Comparison of ENCODE assay signal across 13 mouse cellular contexts in genomic region chr9:29315842-29316241, GRCm38 (mm10).
DNase-seq lines count a peak whose midpoint lies in the region; ATAC-seq lines count a peak whose summit lies in the region.
"Had no signal": no experiment of that assay in that cellular context is flagged by ENCODE, and none has a peak within 500 bp of the region (broad histone marks: within the 10 kb centered on the region; RNA-seq: fewer than 3 reads in every experiment).

No protein-coding gene starts in this region.

- H3K27me3 ChIP-seq in hindbrain, embryonic 11.5 days (ENCODE audit: control insufficient read depth, insufficient read depth, low read length), result no peaks in the 10 kb centered on the region
- no peaks in the 10 kb centered on the region for H3K27me3 ChIP-seq in midbrain, embryonic 16.5 days (ENCODE audit: control insufficient read depth, insufficient read depth, low read depth, low read length)

- no peak overlapping the region for H3K4me3 ChIP-seq in hindbrain, embryonic 11.5 days (ENCODE audit: low read depth, low read length)
- H3K4me3 ChIP-seq in midbrain, embryonic 16.5 days (ENCODE audit: low read depth, low read length), result no peak overlapping the region
- H3K4me3 ChIP-seq: gastrocnemius, adult 2 months had no signal

- no peaks in the 10 kb centered on the region for H3K36me3 ChIP-seq in hindbrain, embryonic 11.5 days (ENCODE audit: control insufficient read depth, insufficient read depth, low read length)
- no peaks in the 10 kb centered on the region for H3K36me3 ChIP-seq in midbrain, embryonic 16.5 days (ENCODE audit: control insufficient read depth, insufficient read depth, low read length)

- no peaks in the 10 kb centered on the region for H3K9me3 ChIP-seq in hindbrain, embryonic 11.5 days (ENCODE audit: control insufficient read depth, low read length)
- no peaks in the 10 kb centered on the region for H3K9me3 ChIP-seq in midbrain, embryonic 16.5 days (replicated peaks; ENCODE audit: control insufficient read depth, low read length, poor library complexity, severe bottlenecking)

- peak; percentile 39 for ATAC-seq in frontal cortex, adult (ENCODE audit: low TSS enrichment)
- ATAC-seq in hindbrain, embryonic 11.5 days (ENCODE audit: low FRiP score), result no peak
- ATAC-seq in midbrain, embryonic 16.5 days, result peak; percentile 61; the same call in 1 of the 2 replicates
- ATAC-seq: CD4-positive, CD25-positive, alpha-beta regulatory T cell, adult 4 months; intestine, embryonic 16.5 days had no signal

- H3K27ac ChIP-seq in hindbrain, embryonic 11.5 days (ENCODE audit: low read depth, low read length), result no peak overlapping the region
- peak overlapping the region; percentile 12 for H3K27ac ChIP-seq in midbrain, embryonic 16.5 days (ENCODE audit: low read length)
- H3K27ac ChIP-seq: gastrocnemius, adult 2 months had no signal

- no peak overlapping the region for H3K4me2 ChIP-seq in hindbrain, embryonic 11.5 days (replicated peaks; ENCODE audit: low read depth, low read length)
- no peak overlapping the region for H3K4me2 ChIP-seq in midbrain, embryonic 16.5 days (ENCODE audit: low read length)

- no peaks in the 10 kb centered on the region for H3K4me1 ChIP-seq in hindbrain, embryonic 11.5 days (replicated peaks; ENCODE audit: control insufficient read depth, insufficient read depth, low read length)
- peaks cover 48% of the 10 kb centered on the region for H3K4me1 ChIP-seq in midbrain, embryonic 16.5 days (ENCODE audit: control insufficient read depth, insufficient read depth, low read length)

- WGBS in hindbrain, embryonic 11.5 days, result 36% methylated on average over 8 of the region's 8 CpGs
- WGBS in midbrain, embryonic 16.5 days, result 25% methylated on average over 8 of the region's 8 CpGs

- no peak overlapping the region for H3K9ac ChIP-seq in hindbrain, embryonic 11.5 days (ENCODE audit: low read depth, low read length)
- peak overlapping the region; percentile 25; the same call in 1 of the 2 replicates for H3K9ac ChIP-seq in midbrain, embryonic 16.5 days (ENCODE audit: low read depth, low read length)

- DNase-seq in frontal cortex, postnatal 36 days (ENCODE audit: low spot score in 2 of 2), result no peak
- peak; percentile 52 for DNase-seq in cerebellum, adult 9-11 months
- DNase-seq in hindbrain, embryonic 11.5 days (ENCODE audit: low spot score), result peak; percentile 17
- DNase-seq in urinary bladder, adult 2 months (ENCODE audit: low spot score), result no peak
- DNase-seq in urinary bladder, adult 18-20 months (ENCODE audit: low spot score in 2 of 2), result no peak
- DNase-seq: adrenal gland, adult 8-10 months; gastrocnemius, adult 2 months; kidney, postnatal 4 days; thymus, postnatal 4 days had no signal

Comparison
In these comparisons a context has a peak if more than half of its experiments do, and no peak if none do; other contexts are left out.
1. DNase-seq: peak in cerebellum, adult 9-11 months (single experiment) and hindbrain, embryonic 11.5 days (single experiment); none in frontal cortex, postnatal 36 days (0 of 2), urinary bladder, adult 2 months (single experiment) and urinary bladder, adult 18-20 months (0 of 2).